Mouse (Mus musculus) left cerebral cortex, adult 18-20 months (tissue): Measurements from ENCODE around the gene Rpl11. TPM values are rescaled to one million over a fixed set of nuclear protein-coding genes. Genes with fewer than 3 reads are reported as not detected.
A peak's percentile ranks its signal among the peaks of the same experiment; 100 is the strongest.
"Not testable (repeated sequence)": the region's sequence is repeated elsewhere in the genome, so short reads cannot be mapped to it uniquely, and the experiment has no call there.

Experiments used
- DNase-seq, 2 experiments: peaks; one replicate each; pipeline ENCODE4 v3.0.0; 2021 to 2022; ENCODE audit warnings: low spot score in 2 of 2, mixed read lengths in 1 of 2
- total RNA-seq, 2 experiments: library from RNA; stranded (reverse); gene quantifications; 2 replicates each; pipeline ENCODE4 v1.2.3; 2021

Gene Rpl11
- total RNA-seq, 2 experiments from 2014 or later: 277 to 280 TPM

DNA sequence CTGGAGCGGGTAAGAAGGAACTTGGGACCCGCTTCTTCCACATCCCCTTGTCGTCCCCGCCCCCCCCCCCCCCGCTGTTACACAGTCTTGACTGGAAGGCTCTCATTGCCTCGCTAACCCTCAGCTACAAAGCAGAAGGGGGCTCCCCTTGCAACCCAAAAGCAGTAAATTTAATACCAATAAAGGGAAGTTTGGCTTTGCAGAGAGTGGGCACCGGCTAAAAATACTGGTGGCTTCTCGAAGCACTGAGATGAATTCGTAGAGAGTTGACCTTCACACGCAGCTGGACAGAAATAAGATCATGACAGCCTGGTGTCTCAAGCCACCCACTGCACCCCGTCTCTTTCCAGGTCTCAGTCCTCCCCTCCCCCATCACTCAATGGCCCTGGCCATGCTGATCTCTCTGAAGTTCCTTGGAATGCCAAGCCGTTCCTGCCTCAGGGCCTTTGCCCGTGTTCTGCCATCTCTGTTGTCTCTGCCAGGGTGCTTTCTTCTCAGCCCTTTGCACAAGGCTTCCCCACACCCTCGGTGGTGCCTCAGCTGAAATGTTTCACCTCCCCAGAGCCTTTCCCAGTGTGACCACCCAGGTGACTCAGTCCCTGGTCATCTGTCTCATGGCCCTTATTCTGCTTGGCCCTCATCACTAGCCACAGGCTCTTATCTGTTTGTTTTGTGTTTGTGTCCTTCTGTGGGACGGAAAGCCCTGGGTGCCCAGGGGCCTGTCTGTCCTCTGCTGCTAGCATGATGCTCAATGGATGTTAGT lies 23.7 kb upstream of the Rpl11 start:
- DNase-seq: no peak

DNA sequence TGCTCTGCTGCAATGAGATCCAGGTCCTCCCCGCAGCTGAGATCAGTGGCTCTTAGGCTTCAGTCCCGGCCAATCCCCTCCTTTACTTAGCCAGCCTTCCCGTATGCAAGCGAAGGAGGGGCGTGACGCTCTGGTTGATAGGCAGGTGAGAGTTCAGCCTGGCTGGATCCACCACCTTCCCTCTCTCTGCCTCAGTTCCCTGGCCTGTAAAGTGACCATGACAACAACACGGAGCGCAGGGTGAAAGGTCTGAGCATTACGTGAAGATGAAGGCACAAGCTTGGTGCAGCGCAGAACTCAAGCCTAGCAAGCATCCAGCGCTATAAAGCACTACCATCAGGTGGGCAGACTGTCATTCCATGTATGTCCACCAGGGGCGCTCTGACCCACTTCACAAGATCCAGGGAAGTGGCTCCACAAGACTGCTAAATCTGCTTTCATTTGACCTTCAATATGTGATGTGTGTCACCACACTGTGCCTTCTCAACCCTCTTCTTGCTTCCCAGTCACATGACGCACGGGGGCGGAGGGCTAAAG lies 18.0 kb upstream of the Rpl11 start:
- DNase-seq: peak; percentile 68 to 79

DNA sequence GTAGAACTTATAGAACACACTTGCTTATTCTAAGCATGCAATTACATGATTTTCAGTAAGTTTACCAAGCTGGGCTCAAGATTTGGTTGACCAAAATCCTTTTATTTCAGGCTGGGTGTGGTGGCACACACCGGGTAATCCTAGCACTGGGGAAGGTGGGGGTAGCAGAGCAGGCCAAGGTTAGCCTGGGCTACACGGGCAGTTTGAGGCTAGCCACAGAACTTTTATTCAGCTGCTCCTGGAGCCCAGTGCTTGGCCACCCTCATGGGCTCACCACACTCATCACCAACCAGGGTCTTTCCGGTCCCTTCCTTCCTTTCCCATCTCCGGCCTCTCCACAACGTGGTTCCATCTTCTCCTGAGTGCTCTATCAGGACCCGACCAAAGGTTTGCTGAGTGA lies 17.4 kb upstream of the Rpl11 start:
- no peak for DNase-seq

DNA sequence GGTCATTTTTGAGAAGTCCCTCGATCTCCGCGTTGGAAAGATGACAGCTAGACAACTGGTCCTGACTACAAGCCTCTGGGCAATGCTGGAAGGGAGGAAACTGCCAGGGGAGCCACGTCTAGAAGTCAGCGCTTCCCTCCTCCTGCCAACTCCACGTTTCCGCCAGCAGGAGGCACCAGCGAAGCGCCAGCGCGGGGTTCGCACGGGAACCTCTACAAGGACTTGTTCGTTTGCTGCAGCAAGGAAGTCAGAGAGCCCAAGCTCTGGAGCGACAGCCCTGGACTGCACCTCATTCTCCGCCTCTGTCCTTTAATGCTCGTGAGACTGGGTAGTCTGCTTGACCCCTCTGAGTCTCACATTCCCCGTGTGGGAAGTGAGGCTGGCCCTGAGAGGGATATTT lies 16.7 kb upstream of the Rpl11 start:
- peak; percentile 72 to 82 for DNase-seq

DNA sequence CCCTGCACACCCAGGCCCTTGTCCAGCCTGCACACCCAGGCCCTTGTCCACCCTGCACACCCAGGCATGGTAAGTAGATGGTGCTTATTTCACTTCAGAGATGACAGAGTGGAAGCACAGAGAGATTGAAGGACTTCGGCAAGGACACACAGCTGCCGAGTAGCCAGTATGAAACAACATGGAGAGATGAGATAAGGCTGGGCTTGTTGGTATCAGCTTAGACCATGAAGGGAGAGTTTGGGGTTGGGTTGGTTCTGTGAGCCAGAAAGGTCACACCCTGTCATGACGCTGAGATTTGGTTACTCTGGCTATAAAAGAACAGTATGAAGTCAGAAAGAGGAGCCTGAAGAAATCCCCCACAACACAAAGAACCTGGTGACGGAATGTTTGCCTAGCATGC lies 16.1 kb upstream of the Rpl11 start:
- no peak for DNase-seq

DNA sequence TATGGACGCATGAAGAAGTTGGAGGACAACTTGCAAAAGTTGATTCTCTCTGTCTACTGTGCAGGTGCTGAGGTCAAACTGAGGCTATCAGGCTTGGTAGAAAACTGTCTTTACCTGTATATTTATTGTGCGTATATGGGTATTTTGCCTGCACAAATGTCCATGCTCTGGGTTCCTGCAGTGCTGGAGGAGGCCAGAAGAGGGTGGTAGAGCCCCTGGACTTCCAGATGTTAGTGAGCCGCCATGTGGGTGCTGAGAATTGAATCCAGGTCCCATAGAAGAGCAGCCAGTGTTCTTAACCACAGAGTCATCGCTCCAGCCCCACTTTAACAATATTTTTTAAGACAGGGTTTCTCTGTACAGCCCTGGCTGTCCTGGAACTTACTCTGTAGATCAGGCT lies 9.9 kb upstream of the Rpl11 start:
- DNase-seq: no peak

DNA sequence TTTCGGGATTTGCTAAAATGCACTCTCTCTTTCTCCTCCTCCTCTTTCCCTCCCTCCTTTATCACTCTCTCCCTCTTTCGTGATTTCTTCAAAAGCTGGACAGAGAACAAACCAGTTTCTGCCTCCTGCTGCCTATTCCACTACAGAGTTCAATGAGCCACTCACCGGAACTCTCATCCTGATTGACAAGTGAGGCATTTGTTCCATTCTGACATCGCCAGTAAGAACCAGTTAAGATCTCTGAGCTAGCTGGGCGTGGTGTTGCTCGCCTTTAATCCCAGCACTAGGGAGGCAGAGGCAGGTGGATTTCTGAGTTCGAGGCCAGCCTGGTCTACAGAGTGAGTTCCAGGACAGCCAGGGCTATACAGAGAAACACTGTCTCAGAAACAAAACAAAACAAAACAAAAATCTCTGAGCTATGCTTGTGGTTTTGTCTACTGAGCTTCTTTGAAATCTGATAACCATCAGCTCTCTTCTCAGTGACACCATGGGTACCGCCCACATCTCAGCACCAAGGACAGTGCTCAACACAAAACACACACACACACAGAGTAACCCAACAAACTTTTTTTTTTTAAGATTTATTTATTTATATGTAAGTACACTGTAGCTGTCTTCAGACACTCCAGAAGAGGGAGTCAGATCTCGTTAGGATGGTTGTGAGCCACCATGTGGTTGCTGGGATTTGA lies 6.7 kb upstream of the Rpl11 start:
- not testable (repeated sequence) for DNase-seq

DNA sequence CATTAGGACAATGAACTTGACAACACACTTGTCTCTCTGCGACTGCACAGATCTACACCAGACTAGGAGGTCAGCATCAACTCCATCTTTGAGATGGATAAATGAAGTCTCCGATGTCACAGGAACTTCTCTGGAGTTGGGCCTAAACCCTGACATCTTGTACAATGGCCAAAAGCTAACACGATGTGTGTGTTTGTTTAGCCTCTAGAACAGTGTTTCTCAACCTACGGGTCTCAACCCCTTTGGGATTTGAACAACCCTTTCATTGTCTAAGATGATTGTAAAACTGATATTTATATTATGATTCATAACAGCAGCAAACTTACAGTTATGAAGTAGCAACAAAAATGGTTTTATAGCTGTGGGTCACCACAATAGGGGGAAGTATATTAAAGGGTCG lies 4.7 kb upstream of the Rpl11 start:
- no peak for DNase-seq

DNA sequence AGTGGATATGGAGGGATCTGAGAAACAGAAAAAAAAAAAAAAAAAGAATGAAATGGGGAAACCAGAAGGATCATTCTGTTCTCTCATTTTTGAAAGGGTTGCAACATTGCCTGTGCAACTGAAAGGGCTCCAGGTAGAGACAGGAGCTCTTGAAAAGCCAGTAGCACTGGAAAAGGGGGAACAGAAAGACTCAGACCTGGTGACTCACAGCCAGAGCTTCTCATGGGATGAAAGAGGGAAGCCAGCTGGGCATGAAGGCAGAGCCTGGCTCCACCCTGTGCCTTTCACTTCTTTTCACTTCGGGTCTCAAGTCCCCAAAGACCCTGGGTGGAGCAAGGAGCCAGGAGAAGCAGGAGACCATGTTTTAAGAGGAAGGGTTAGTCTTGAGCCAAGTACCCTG lies 2.8 kb upstream of the Rpl11 start:
- DNase-seq: no peak

DNA sequence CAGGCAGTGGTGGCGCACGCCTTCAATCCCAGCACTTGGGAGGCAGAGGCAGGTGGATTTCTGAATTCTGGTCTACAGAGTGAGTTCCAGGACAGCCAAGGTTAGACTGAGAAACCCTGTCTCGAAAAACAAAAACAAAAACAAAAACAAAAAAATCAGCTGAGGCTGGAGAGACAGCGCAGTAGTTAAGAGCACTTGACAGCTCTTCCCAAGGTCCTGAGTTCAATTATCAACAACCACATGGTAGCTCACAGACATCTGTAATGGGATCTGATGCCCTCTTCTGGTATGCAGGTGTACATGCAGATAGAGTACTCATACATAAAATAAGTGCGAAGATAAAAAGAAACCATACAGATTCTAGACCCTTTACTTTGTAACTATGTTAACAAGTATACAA lies 615 bp upstream of the Rpl11 start:
- DNase-seq: no peak

DNA sequence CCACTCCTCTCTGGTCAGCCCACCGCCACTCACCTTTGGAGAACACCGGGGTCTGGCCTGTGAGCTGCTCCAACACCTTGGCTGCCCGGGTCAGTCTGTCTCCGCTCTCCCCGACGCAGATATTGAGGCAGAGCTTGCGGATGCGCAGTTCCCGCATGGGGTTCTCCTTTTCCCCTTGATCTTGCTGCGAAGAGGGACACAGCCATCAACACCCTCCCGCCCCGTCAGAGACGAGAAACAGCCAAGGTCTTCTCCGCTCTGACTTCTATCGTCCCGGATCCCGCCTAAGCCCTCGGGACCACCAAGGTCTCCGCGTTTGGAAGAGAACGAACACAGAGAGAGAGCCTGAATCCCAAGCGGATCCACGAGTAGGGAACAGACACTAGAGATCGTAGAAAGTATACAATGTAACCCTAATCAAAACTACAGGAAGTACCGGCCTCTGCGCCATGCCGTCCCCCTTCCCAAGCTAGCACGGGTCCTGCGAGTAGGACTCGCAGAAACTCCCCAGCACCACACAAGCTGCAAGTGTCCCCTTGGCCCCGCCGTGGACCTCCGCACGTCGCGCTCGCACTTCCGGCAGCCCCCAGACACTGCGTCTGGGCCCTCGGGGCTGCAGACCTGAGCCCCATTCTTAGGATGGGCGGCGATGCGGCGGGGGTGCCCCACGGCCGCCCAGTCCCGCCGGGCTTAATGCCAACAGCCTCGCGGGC lies 538 bp downstream of the Rpl11 start:
- peak in 1 of 2 experiments; percentile 25 for DNase-seq

DNA sequence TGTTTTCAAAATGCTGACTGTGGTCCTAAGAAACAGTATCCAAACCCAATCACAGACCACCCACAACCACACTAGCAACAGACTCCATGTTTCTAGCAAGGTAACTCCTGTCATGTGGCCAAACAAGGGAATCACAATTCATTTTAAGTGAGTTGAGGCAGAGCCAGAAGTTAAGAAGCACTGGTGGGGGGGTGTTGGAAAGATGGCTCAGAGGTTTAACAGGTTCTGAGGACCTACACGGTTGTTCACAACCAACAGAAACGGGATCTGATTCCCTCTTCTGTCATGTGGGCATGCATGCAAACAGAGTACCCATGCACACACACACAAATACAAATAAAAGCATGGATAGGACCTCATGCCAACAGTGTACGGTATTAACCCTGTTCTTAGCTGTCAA lies 1.2 kb downstream of the Rpl11 start:
- DNase-seq: no peak

DNA sequence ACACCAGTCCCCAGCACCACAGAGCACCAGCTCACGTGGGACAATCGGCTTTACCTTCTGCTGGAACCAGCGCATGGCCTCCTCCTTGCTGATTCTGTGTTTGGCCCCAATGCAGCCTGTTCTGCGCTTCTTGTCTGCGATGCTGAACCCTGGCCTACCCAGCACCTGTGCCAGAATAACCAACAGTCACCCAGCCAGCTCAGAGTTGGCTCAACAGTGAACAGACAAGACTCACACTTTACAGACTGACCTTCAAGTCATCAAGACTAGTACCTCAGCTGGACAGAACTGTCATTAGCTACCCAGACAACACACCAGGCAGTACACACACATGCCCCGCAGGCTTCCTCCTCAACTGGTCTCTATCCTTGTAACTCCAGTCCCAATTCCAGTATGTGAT lies 3.0 kb downstream of the Rpl11 start:
- DNase-seq: no peak

DNA sequence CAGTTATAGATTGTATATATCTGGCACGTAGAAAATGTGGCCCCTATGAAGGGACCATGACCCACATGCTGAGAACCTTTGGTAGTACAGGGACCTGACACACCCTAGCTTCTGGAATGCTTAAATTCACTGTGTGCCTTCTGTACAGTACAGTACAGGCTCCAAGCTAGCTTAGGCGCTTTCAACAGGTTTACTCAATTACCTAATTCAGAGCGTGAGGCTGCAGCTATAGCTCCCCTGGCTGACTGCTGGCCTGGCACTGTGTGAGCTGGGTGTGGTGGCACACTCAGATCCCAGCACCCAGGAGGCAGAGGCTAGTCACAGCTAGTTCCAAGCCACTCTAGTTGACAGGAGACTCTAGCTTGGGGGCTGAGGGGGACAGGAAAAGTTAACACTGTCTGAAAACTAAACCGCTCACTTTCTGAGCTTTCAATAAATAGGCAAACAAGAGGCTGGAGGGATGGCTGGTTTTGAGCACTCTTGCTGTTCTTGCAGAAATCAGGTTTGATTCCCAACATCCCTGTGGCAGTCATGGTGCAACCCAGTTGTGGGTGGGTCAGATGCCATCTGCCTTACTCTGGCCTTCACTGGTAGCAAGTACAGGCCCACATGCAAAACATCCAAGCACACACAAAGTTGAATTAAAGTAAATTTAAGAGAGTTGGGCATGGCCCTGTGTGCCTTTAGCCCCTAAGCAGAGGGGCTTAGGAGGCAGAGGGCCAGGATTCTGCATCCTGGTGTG lies 4.8 kb downstream of the Rpl11 start:
- DNase-seq: no peak

DNA sequence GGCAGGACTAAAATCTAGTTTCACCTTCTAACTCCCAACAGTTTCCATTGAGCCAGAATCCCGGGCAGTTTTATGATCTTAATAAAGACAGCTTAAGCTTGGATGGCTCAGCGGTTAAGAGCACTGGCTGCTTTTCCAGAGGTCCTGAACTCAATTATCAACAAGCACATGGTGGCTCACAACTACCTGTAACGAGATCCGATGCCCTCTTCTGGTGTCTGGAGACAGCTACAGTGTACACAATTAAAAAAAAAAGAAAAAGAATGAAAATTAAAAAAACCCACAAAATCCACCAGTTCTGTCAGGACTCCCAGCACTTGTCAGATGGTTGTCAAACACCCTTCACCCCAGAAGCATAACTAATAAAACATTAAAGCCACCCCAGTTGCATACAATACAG lies 5.6 kb downstream of the Rpl11 start:
- DNase-seq: no peak

DNA sequence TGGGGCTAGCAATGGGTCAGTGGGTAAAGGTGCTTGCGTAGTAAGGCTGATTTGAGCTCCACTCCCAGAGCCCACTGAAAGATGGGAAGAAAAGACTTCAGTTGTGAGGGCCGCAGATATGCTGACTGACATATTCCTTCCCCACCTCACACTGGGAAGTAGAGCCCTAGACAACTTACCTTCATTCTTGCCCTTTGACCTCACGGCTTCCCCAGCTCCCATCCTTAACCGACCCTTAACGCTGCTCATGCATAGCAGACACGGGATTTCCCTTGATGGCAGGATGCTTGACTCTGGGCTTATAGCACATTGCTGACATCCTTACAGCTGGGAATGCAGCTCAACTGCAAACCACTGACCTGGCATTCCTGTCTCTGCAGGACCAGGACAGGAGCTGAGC lies 6.3 kb downstream of the Rpl11 start:
- no peak for DNase-seq

DNA sequence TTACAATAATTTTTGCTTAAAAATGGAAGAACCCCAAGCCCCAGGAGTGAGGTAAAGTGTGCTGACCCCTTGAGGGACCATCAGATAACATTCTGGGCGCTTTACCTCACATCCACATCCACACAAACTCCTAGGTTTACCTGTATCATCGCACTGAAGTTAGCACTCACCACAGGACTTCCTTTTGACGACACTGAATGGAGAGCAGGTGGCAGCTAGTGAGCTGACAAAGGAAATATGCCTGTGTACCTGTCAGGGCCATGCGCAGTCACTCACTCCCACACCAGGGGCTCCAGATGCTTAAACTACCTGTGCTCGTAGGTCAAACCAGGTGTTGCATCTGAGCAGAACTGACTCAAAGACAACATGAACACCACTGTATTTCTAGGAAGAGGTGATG lies 8.1 kb downstream of the Rpl11 start:
- no peak for DNase-seq

DNA sequence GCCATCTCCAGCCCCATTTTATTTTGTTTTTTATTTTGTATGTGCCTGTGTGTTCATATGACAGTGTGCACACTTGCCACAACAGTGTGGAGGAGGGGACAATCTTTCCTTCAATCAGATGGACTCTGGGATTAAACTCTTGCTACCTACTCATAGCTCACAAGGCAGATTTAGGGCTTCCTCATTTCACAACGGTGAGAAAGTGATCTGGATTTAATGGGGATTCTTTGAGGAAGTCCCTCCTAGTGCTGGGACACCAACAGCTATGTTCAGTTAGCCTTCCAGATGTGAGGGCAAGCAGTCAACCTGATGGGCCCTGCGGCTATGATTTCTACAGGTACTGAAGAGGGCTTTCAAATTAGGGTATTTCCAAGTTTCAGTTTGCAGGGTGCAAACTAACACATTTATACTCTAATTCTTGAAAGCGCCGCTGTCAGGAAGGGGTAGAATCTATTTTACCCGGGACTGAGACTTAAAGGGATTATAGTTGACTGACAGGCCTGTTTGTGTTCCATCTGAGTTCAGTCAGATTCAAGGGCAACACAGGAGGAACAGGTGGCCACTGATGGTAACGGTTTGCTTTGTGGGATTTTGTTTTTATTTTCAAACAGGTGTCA lies 9.3 kb downstream of the Rpl11 start:
- no peak for DNase-seq

DNA sequence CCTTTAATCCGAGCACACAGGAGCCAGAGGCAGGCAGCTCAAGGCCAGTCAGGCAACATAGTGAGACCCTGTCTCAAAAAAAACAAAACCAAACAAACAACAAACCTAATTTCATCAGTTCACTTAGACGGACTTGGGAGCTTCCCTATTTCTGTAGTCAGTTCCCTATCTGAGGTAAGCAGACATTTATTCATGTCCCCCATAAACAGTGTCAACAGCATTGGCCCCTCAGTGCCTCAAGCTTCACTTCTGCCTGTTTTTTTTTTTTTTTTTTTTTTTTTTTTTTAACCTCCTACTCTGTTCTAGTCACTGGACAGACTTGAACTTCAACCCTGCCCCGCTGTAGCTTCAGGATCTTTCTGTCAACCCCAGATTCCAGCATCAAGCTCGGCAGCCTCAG lies 18.1 kb downstream of the Rpl11 start:
- no peak for DNase-seq

DNA sequence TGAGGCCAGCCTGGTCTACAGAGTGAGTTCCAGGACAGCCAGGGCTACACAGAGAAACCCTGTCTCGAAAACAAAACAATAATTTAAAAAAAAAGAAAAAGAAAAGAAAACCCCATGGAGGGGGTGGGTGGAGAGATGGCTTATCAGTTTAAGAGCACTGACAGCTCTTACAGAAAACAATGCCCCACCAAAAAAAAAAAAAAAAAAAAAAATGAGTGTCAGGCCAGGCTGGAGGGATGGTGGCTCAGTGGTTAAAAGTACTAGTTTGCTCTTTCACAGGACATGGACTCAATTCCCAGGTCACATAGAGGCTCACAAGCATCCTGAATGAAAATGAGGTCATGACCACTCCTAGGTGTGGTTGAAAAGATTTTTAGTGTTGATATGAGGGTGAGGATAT lies 20.0 kb downstream of the Rpl11 start:
- no peak for DNase-seq
